Mouse (Mus musculus): ENCODE results near the gene Foxf2. TPM values are rescaled to one million over a fixed set of nuclear protein-coding genes. Genes with fewer than 3 reads are reported as not detected.

Foxf2 gene
- total and polyA plus RNA-seq, 3 experiments = 0.33 TPM; not detected in 2

- H3K4me3 ChIP-seq (ENCODE audit: low read depth, low read length) = no peak overlapping the region
- TF ChIP-seq POLR2AphosphoS5 (IDR thresholded peaks at IDR 0.05; ENCODE audit: insufficient replicate concordance, low read depth, low read length) (no peak), GATA1 (IDR thresholded peaks at IDR 0.05; ENCODE audit: borderline replicate concordance, low read length) (no peak), GATA2 (IDR thresholded peaks at IDR 0.05; ENCODE audit: borderline replicate concordance, low read depth, low read length) (no peak), TAL1 (conservative IDR thresholded peaks at IDR 0.05; ENCODE audit: low read depth, low read length) (no peak), CTCF (IDR thresholded peaks at IDR 0.05; ENCODE audit: low read depth, low read length) (no peak)
- H3K4me1 ChIP-seq (ENCODE audit: insufficient read depth, low read depth, low read length) = no peaks in the 10 kb centered on the region
- H3K36me3 ChIP-seq (replicated peaks) = no peaks in the 10 kb centered on the region
- ATAC-seq (ENCODE audit: extremely low read depth, insufficient number of reproducible peaks, low FRiP score, poor library complexity, severe bottlenecking) = no peak
- H3K27me3 ChIP-seq (ENCODE audit: insufficient read depth, low read length) = peaks cover 60% of the 10 kb centered on the region
- no peaks in the 10 kb centered on the region for H3K9me3 ChIP-seq (replicated peaks)
- DNase-seq (ENCODE audit: low spot score) = no peak
Measured at GRCm38 (mm10) chr13:31618919-31619655, 6.5 kb upstream of the Foxf2 start.

DNA sequence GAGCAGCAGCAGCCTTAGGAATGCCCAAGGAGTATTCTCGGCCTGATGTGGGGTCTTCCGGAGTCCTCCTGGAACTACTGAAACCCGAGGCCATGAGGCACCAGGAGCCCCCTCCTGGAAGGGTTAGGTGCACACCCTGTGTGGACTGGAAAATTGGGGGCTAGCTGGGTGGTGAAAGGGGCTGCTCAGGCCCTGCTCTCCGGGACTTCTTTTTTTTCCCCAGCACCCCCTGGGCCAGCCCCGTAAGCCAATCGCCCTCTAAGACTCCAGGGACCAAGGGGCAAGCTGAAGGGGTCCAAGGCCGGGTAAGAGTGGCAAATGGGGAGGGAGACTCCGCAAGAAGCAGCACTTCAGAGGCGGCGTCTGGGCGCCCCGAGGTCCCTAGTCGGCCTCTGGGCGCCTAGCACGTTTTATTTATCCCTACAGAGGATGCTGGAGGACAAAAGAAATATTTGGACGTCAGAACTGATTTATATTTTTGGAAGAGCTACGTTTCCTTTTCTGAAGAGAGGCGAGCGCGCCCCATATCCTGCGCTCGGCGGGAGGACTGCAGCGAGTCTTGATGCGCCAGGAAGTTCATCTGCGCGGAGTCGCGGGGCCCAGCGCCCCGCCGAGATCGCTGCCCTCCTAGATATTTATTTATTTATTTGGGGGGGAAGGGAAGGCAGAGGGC, 5.7 kb upstream of the Foxf2 start:
- no peak overlapping the region for H3K4me3 ChIP-seq (ENCODE audit: low read depth, low read length)
- ATAC-seq (ENCODE audit: extremely low read depth, insufficient number of reproducible peaks, low FRiP score, poor library complexity, severe bottlenecking) (no peak), DNase-seq (ENCODE audit: low spot score) (no peak)
- TF ChIP-seq GATA1 (IDR thresholded peaks at IDR 0.05; ENCODE audit: borderline replicate concordance, low read length) = no peak
- no peak for TF ChIP-seq GATA2 (IDR thresholded peaks at IDR 0.05; ENCODE audit: borderline replicate concordance, low read depth, low read length)
- TF ChIP-seq TAL1 (conservative IDR thresholded peaks at IDR 0.05; ENCODE audit: low read depth, low read length) = no peak
- no peak for TF ChIP-seq POLR2AphosphoS5 (IDR thresholded peaks at IDR 0.05; ENCODE audit: insufficient replicate concordance, low read depth, low read length)
- TF ChIP-seq CTCF (IDR thresholded peaks at IDR 0.05; ENCODE audit: low read depth, low read length) = no peak
- H3K4me1 ChIP-seq (ENCODE audit: insufficient read depth, low read depth, low read length) = no peaks in the 10 kb centered on the region
- peaks cover 64% of the 10 kb centered on the region for H3K27me3 ChIP-seq (ENCODE audit: insufficient read depth, low read length)
- H3K36me3 ChIP-seq (replicated peaks) = no peaks in the 10 kb centered on the region
- no peaks in the 10 kb centered on the region for H3K9me3 ChIP-seq (replicated peaks)

DNA sequence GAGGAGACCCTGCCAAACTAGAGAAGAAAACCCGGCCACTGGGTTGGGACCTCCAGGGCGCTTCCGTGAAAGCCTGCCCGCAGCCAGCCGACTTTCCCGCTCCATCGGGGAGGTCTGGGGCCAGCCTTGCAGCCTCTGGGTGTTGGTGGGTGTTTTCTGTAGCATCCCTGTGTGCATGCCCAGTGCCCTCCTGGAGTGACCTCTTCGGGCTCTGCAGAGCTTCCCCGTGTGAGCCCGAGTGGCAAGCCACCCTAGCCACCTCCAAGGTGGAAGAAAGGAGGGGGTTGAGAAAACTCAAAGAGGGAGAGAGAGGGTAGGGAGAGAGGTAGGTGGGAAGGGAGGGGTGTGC, 5.1 kb upstream of the Foxf2 start:
- no peak for ATAC-seq (ENCODE audit: extremely low read depth, insufficient number of reproducible peaks, low FRiP score, poor library complexity, severe bottlenecking)
- H3K4me3 ChIP-seq (ENCODE audit: low read depth, low read length) = no peak overlapping the region
- DNase-seq (ENCODE audit: low spot score) = no peak
- no peaks in the 10 kb centered on the region for H3K4me1 ChIP-seq (ENCODE audit: insufficient read depth, low read depth, low read length)
- peaks cover 66% of the 10 kb centered on the region for H3K27me3 ChIP-seq (ENCODE audit: insufficient read depth, low read length)
- no peaks in the 10 kb centered on the region for H3K36me3 ChIP-seq (replicated peaks)
- TF ChIP-seq CTCF (IDR thresholded peaks at IDR 0.05; ENCODE audit: low read depth, low read length) = no peak
- no peak for TF ChIP-seq POLR2AphosphoS5 (IDR thresholded peaks at IDR 0.05; ENCODE audit: insufficient replicate concordance, low read depth, low read length)
- no peak for TF ChIP-seq TAL1 (conservative IDR thresholded peaks at IDR 0.05; ENCODE audit: low read depth, low read length)
- TF ChIP-seq GATA1 (IDR thresholded peaks at IDR 0.05; ENCODE audit: borderline replicate concordance, low read length) = no peak
- TF ChIP-seq GATA2 (IDR thresholded peaks at IDR 0.05; ENCODE audit: borderline replicate concordance, low read depth, low read length) = no peak
- no peaks in the 10 kb centered on the region for H3K9me3 ChIP-seq (replicated peaks)

DNA sequence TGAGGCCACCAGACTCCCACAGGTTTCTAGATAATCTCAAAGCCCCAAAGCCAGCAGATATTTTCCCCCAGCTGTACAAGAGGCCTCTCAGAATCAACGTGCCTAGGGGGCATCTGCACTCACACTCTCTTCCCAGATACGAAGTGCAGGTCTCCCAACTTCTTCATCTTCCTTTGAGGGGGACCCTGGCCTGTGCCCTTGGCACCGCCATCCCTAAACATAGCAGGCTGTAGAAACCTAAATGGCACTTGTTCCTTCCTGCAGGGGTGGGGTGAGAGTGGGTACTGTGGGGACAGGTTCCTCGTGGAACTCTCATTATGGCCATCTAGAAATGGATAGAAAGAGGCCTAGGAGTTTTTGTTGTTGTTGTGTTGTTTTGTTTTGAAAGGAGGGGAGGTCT, 4.7 kb upstream of the Foxf2 start:
- TF ChIP-seq POLR2AphosphoS5 (IDR thresholded peaks at IDR 0.05; ENCODE audit: insufficient replicate concordance, low read depth, low read length) = no peak
- TF ChIP-seq GATA2 (IDR thresholded peaks at IDR 0.05; ENCODE audit: borderline replicate concordance, low read depth, low read length) = no peak
- no peak for TF ChIP-seq CTCF (IDR thresholded peaks at IDR 0.05; ENCODE audit: low read depth, low read length)
- no peak for TF ChIP-seq TAL1 (conservative IDR thresholded peaks at IDR 0.05; ENCODE audit: low read depth, low read length)
- TF ChIP-seq GATA1 (IDR thresholded peaks at IDR 0.05; ENCODE audit: borderline replicate concordance, low read length) = no peak
- Histone ChIP-seq H3K4me1 (ENCODE audit: insufficient read depth, low read depth, low read length) (no peaks in the 10 kb centered on the region), H3K9me3 (replicated peaks) (peaks cover 4% of the 10 kb centered on the region; the same call in 1 of the 2 replicates), H3K4me3 (ENCODE audit: low read depth, low read length) (no peak overlapping the region), H3K36me3 (replicated peaks) (no peaks in the 10 kb centered on the region), H3K27me3 (ENCODE audit: insufficient read depth, low read length) (peaks cover 66% of the 10 kb centered on the region)
- DNase-seq (ENCODE audit: low spot score) = no peak
- ATAC-seq (ENCODE audit: extremely low read depth, insufficient number of reproducible peaks, low FRiP score, poor library complexity, severe bottlenecking) = no peak

DNA sequence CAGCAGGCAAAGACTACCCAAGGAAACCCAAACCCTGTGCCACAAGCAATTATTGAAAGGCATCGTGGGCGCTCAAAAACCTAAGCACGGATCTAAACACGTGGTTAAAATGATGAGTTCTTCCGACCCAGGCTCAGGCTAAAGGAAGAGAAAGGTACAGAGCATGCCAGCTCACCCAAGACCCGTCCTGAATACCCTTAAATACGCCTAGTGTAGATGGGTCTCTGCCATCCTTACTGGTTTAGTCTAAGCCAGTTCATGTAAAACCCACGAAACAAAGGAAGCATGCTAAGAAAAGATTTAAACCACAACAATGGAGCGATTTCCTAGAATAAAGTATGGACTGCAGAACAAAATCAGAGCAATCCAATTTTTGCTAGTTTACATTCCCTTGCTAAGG, 3.9 kb upstream of the Foxf2 start:
- no peak for TF ChIP-seq TAL1 (conservative IDR thresholded peaks at IDR 0.05; ENCODE audit: low read depth, low read length)
- TF ChIP-seq GATA2 (IDR thresholded peaks at IDR 0.05; ENCODE audit: borderline replicate concordance, low read depth, low read length) = no peak
- no peak for TF ChIP-seq POLR2AphosphoS5 (IDR thresholded peaks at IDR 0.05; ENCODE audit: insufficient replicate concordance, low read depth, low read length)
- no peak for TF ChIP-seq CTCF (IDR thresholded peaks at IDR 0.05; ENCODE audit: low read depth, low read length)
- TF ChIP-seq GATA1 (IDR thresholded peaks at IDR 0.05; ENCODE audit: borderline replicate concordance, low read length) = no peak
- peaks cover 71% of the 10 kb centered on the region for H3K27me3 ChIP-seq (ENCODE audit: insufficient read depth, low read length)

GRCm38 (mm10) chr13:31622371-31622770, 3.2 kb upstream of the Foxf2 start:
- Histone ChIP-seq H3K4me1 (ENCODE audit: insufficient read depth, low read depth, low read length) (no peaks in the 10 kb centered on the region), H3K9me3 (replicated peaks) (peaks cover 14% of the 10 kb centered on the region), H3K4me3 (ENCODE audit: low read depth, low read length) (no peak overlapping the region), H3K27me3 (ENCODE audit: insufficient read depth, low read length) (peaks cover 75% of the 10 kb centered on the region), H3K36me3 (replicated peaks) (no peaks in the 10 kb centered on the region)
- ATAC-seq (ENCODE audit: extremely low read depth, insufficient number of reproducible peaks, low FRiP score, poor library complexity, severe bottlenecking) = no peak
- TF ChIP-seq POLR2AphosphoS5 (IDR thresholded peaks at IDR 0.05; ENCODE audit: insufficient replicate concordance, low read depth, low read length) = no peak
- TF ChIP-seq CTCF (IDR thresholded peaks at IDR 0.05; ENCODE audit: low read depth, low read length) = no peak
- no peak for TF ChIP-seq GATA2 (IDR thresholded peaks at IDR 0.05; ENCODE audit: borderline replicate concordance, low read depth, low read length)
- no peak for TF ChIP-seq TAL1 (conservative IDR thresholded peaks at IDR 0.05; ENCODE audit: low read depth, low read length)
- no peak for TF ChIP-seq GATA1 (IDR thresholded peaks at IDR 0.05; ENCODE audit: borderline replicate concordance, low read length)
- no peak for DNase-seq (ENCODE audit: low spot score)

More for the DNA sequence above, 3.9 kb upstream of the Foxf2 start:
- no peaks in the 10 kb centered on the region for H3K36me3 ChIP-seq (replicated peaks)
- ATAC-seq (ENCODE audit: extremely low read depth, insufficient number of reproducible peaks, low FRiP score, poor library complexity, severe bottlenecking) (no peak), DNase-seq (ENCODE audit: low spot score) (no peak)
- peaks cover 11% of the 10 kb centered on the region for H3K9me3 ChIP-seq (replicated peaks)
- no peaks in the 10 kb centered on the region for H3K4me1 ChIP-seq (ENCODE audit: insufficient read depth, low read depth, low read length)
- no peak overlapping the region for H3K4me3 ChIP-seq (ENCODE audit: low read depth, low read length)

Measured in G1E (cell line).